Comparison of ENCODE assay signal across 15 mouse cellular contexts in the genomic region with DNA sequence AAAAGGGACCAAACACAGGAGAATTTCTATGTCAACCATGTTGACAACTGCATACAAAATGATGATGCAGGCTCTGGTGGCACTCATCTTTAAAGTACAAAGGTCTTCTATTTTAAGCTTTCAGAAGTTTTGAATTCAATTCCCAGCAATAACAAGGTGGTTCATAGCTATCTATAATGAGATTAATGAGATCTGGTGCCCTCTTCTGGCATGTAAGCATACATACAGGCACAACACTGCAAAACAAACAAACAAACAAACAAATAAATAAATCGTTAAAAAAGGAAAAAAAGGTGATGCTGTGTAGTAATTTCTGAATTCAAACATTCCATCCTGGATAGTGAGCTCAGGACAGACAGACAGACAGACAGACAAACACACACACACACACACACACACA.
"Had no signal": no experiment of that assay in that cellular context is flagged by ENCODE, and none has a peak within 500 bp of the region (broad histone marks: within the 10 kb centered on the region; RNA-seq: fewer than 3 reads in every experiment).

No protein-coding gene starts in this region.

- H3K9me3 ChIP-seq: kidney, embryonic 15.5 days; limb, embryonic 15.5 days; liver, embryonic 15.5 days; megakaryocyte, embryonic 14.5 days had no signal

- H3K4me2 ChIP-seq: kidney, embryonic 15.5 days; limb, embryonic 15.5 days; liver, embryonic 15.5 days; lung, embryonic 14.5 days; midbrain, embryonic 11.5 days had no signal

- DNase-seq: kidney, adult 2 months; kidney, postnatal 36 days; lung, embryonic 14.5 days; lung, postnatal 10 days; lung, postnatal 4 days; right cerebral cortex, adult 18-20 months; right cerebral cortex, postnatal 25 days; thymus, postnatal 4 days had no signal

- H3K4me1 ChIP-seq: kidney, embryonic 15.5 days; limb, embryonic 15.5 days; liver, embryonic 15.5 days; megakaryocyte, embryonic 14.5 days had no signal

- H3K4me3 ChIP-seq: kidney, embryonic 15.5 days; limb, embryonic 15.5 days; liver, embryonic 15.5 days; megakaryocyte, embryonic 14.5 days had no signal

- H3K9ac ChIP-seq: kidney, embryonic 15.5 days; limb, embryonic 15.5 days; liver, embryonic 15.5 days; lung, embryonic 14.5 days had no signal

- H3K27me3 ChIP-seq: kidney, embryonic 15.5 days; limb, embryonic 15.5 days; liver, embryonic 15.5 days; megakaryocyte, embryonic 14.5 days had no signal

- H3K27ac ChIP-seq: kidney, embryonic 15.5 days; limb, embryonic 15.5 days; liver, embryonic 15.5 days had no signal

- ATAC-seq: intestine, embryonic 16.5 days; midbrain, embryonic 16.5 days had no signal
